Mouse (Mus musculus) heart, postnatal 0 days (tissue): ENCODE data around the gene Gm37240.

ENCODE experiments used
- CTCF ChIP-seq: IDR thresholded peaks from 2 replicates; pipeline ENCODE4 v1.5.1; 2016; ENCODE audit warnings: antibody characterized with exemption, control low read depth, low read depth
- EP300 ChIP-seq: IDR thresholded peaks from 2 replicates; pipeline ENCODE4 v1.6.1; 2016; ENCODE audit warnings: antibody characterized with exemption, low read depth

DNA sequence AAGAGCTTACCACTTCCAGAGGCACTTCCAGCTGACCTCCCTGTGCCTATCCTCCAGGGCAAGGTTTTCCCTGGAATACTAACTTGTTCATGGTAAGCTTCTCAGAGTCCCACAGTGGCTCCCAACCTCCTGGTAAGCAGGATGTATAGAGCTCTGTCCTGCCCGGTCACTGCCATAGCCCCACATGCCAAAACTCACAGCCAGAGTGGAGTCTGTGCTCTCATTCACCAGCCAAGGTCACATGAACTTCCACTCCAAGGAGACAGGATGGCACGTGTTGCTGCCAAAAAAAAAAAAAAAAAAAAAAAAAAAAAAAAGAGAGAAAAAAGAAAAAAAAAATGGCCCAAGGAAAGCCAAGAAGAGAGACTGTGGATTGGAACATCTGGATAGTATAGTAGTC, 109.5 kb downstream of the Gm37240 start:
- no peak for TF ChIP-seq CTCF
- TF ChIP-seq EP300 = no peak
